Mouse (Mus musculus): ENCODE data around the gene Slc2a13. TPM values are rescaled to one million over a fixed set of nuclear protein-coding genes. Genes with fewer than 3 reads are reported as not detected.

Slc2a13 gene
- total RNA-seq, 2 experiments from 2014 or later = 107 to 112 TPM

DNA sequence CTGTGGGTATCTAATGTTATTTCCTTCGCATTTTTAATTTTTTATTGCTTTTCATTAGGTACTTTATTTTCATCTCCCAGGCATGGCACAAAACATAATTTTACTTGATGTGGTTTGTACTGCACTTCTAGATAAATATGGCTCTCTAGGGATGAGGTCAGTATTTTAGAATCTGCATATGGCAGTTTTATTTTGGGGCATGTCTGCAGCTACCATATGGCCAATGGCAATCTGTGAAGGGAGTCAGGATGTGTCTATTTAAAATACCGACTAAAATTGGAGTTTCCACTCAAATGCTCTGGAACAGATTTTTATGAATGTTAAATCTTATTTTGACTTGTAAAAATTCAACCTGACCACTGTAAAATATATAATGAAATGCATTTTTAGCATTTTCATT, 133.2 kb downstream of the Slc2a13 start:
- no peak for TF ChIP-seq CTCF (IDR thresholded peaks at IDR 0.05)
- intact Hi-C loops (cut with DNase I) = loop anchor here (1.0 kb wide), 2 partner anchors 13 to 125 kb away; no protein-coding TSS in a partner anchor
- Histone ChIP-seq H3K4me3 (no peak overlapping the region), H3K27ac (peak overlapping the region; percentile 42)
- no peak for DNase-seq (ENCODE audit: extremely low spot score in 1 of 2, low spot score in 2 of 2)

- DNase-seq (ENCODE audit: extremely low spot score in 1 of 2, low spot score in 2 of 2) = no peak
- intact Hi-C loops (cut with DNase I) = no loop called here
- H3K27ac ChIP-seq = no peak overlapping the region
- no peak for TF ChIP-seq CTCF (IDR thresholded peaks at IDR 0.05)
- H3K4me3 ChIP-seq = no peak overlapping the region
Measured at GRCm38 (mm10) chr15:91425426-91425825, 147.6 kb downstream of the Slc2a13 start.

DNA sequence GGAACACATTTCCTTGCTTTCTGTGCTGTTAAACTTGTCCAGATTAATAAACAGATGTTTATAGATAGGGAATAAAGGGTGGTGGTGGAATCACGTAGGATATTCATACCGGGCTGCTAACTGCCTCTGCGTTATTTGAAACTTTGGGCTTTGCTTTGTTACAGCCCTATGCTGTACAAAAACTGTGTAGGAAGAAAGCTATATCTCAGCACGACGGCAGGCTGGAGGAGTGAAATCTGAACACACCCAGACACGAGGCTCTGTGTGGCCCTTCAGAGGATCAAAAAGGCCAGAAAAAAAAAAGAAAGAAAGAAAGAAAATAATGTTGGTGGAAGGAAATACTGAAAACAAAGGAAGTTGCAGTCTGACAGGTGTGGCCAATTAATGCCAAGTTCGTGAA, 166.1 kb downstream of the Slc2a13 start:
- TF ChIP-seq CTCF (IDR thresholded peaks at IDR 0.05) = no peak
- no peak for DNase-seq (ENCODE audit: extremely low spot score in 1 of 2, low spot score in 2 of 2)
- intact Hi-C loops (cut with DNase I) = no loop called here
- Histone ChIP-seq H3K27ac (no peak overlapping the region), H3K4me3 (no peak overlapping the region)

- DNase-seq (ENCODE audit: extremely low spot score in 1 of 2, low spot score in 2 of 2) = no peak
- intact Hi-C loops (cut with DNase I) = no loop called here
- no peak overlapping the region for H3K4me3 ChIP-seq
- no peak for TF ChIP-seq CTCF (IDR thresholded peaks at IDR 0.05)
- H3K27ac ChIP-seq = no peak overlapping the region
Measured at GRCm38 (mm10) chr15:91395165-91395564, 177.9 kb downstream of the Slc2a13 start.

DNA sequence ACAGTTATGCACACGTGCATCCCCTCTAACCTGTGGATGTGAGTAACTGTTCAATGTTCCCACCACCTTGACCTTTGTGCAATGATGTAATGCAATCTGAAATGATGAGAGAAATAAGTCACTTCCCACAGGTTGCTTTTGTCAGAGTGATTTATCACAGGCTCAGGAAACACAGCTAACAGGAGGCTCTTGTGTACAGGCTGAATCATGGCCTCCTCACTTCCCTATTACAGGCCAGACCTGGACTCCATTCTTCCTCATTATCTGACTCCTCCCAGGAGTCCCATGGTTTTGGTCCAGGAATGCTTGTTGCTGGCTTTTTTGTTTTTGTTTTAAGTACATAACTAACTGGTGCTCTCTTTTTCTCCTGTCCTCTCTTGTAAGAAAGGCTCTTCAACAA, 189.4 kb downstream of the Slc2a13 start:
- no peak for DNase-seq (ENCODE audit: extremely low spot score in 1 of 2, low spot score in 2 of 2)
- intact Hi-C loops (cut with DNase I) = no loop called here
- TF ChIP-seq CTCF (IDR thresholded peaks at IDR 0.05) = no peak
- Histone ChIP-seq H3K27ac (no peak overlapping the region), H3K4me3 (no peak overlapping the region)

GRCm38 (mm10) chr15:91382606-91383005, 190.5 kb downstream of the Slc2a13 start:
- Histone ChIP-seq H3K4me3 (no peak overlapping the region), H3K27ac (no peak overlapping the region)
- TF ChIP-seq CTCF (IDR thresholded peaks at IDR 0.05) = no peak
- DNase-seq (ENCODE audit: extremely low spot score in 1 of 2, low spot score in 2 of 2) = no peak
- intact Hi-C loops (cut with DNase I) = no loop called here

GRCm38 (mm10) chr15:91381864-91382263, 191.2 kb downstream of the Slc2a13 start:
- no peak overlapping the region for H3K4me3 ChIP-seq
- TF ChIP-seq CTCF (IDR thresholded peaks at IDR 0.05) = no peak
- intact Hi-C loops (cut with DNase I) = no loop called here
- no peak overlapping the region for H3K27ac ChIP-seq
- no peak for DNase-seq (ENCODE audit: extremely low spot score in 1 of 2, low spot score in 2 of 2)

DNA sequence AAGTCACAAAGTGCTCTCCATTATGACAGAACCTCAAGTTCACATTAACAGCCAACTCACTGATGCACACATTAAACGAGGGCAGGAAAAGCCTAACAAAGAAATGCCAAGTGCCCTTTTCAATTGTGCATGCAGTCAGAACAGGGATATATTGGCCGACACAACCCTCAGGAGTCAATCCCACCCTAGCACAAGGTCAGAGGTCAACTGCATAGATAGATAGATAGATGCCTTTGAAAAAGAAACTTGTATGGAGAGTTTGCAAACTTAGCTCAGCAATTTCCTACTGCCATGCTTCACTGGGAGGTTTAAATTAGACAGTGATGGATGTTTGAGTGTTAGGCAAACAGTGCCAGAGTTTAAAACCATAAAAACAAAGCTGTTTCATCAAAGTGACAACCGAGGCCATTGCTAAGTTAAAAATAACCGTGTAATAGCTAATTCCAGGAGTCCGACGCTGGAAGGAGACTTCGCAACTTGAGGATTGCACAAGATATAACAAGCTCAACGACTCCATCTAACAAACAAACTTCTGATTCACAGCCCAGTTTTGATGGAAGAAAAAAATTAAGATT, 194.2 kb downstream of the Slc2a13 start:
- TF ChIP-seq CTCF (IDR thresholded peaks at IDR 0.05) = no peak
- intact Hi-C loops (cut with DNase I) = loop anchor here (10.0 kb wide), 1 partner anchor 196 kb away; the partner anchor contains the start of gene Slc2a13

DNA sequence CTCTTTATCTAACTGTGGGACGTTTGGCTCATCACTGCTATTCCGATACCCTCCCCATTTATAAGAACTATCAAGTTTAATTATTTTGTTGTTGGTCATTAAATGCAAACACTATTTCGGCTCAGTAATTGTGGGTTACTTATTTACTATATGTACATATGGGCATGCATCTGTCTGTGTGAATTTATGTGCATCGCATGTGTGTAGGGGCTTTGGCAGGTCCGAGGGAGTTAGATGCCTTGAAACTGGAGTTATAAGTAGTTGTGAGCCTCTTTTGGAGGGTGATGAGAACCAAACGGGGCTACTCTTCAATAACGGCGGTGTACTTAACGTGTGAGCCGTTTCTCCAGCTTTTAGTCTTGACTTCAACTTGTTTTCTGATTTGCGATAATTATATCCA, 195.5 kb downstream of the Slc2a13 start:
- DNase-seq (ENCODE audit: extremely low spot score in 1 of 2, low spot score in 2 of 2) = no peak
- no peak for TF ChIP-seq CTCF (IDR thresholded peaks at IDR 0.05)
- H3K27ac ChIP-seq = no peak overlapping the region
- intact Hi-C loops (cut with DNase I) = loop anchor here (2.0 to 10.0 kb wide), 3 partner anchors 63 to 197 kb away; partner anchors contain the start of gene Slc2a13
- peak overlapping the region; percentile 8; the same call in 1 of the 2 replicates for H3K4me3 ChIP-seq

More for the DNA sequence above, 194.2 kb downstream of the Slc2a13 start:
- Histone ChIP-seq H3K27ac (no peak overlapping the region), H3K4me3 (no peak overlapping the region)
- DNase-seq (ENCODE audit: extremely low spot score in 1 of 2, low spot score in 2 of 2) = no peak

DNA sequence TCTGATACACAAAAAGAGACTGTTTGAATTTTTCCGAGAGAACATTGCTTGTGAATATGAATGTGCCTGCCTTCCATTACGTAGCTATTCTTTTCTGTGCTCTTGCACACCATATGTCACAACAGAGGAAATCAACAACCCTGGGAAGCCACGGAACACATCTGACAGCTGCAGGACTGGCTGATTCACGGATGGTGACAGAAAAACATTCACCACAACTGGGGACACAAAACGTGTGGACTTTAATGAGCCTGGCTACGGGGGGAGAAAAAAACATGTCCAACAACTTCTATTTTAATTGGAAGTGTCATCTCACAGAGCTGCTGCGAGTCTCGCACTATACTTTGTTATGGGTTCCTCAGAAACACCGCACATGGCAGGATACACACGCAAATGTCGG, 196.0 kb downstream of the Slc2a13 start:
- TF ChIP-seq CTCF (IDR thresholded peaks at IDR 0.05) = no peak
- intact Hi-C loops (cut with DNase I) = loop anchor here (2.0 to 10.0 kb wide), 3 partner anchors 62 to 198 kb away; partner anchors contain the start of gene Slc2a13
- Histone ChIP-seq H3K27ac (no peak overlapping the region), H3K4me3 (peak overlapping the region; percentile 8; the same call in 1 of the 2 replicates)
- DNase-seq (ENCODE audit: extremely low spot score in 1 of 2, low spot score in 2 of 2) = peak in 1 of 2 experiments; percentile 20

DNA sequence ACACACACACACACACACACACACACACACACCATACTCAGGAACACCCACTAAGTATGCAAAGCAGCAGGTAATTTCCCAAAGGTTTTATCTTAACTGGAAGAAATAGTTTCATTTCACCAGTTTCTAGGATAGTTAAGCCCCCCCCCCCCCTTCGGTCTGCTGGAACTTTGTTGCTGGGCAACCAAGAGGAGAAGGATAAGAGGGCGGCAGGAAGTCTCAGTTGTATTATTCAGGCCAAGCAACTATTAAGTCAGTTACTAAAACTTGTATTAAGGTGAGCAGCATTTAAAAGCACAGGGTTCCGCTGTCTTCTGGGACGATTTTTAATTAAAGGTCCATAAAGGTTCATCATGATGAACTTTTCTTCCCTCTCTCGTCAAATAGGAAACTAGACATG, 198.6 kb downstream of the Slc2a13 start:
- no peak overlapping the region for H3K4me3 ChIP-seq
- TF ChIP-seq CTCF (IDR thresholded peaks at IDR 0.05) = no peak
- DNase-seq (ENCODE audit: extremely low spot score in 1 of 2, low spot score in 2 of 2) = no peak
- H3K27ac ChIP-seq = no peak overlapping the region
- intact Hi-C loops (cut with DNase I) = loop anchor here (10.0 kb wide), 1 partner anchor 200 kb away; the partner anchor contains the start of gene Slc2a13

GRCm38 (mm10) chr15:91373203-91373584, 199.9 kb downstream of the Slc2a13 start:
- Histone ChIP-seq H3K4me3 (no peak overlapping the region), H3K27ac (peak overlapping the region; percentile 32)
- TF ChIP-seq CTCF (IDR thresholded peaks at IDR 0.05) = no peak
- intact Hi-C loops (cut with DNase I) = loop anchor here (10.0 kb wide), 1 partner anchor 202 kb away; the partner anchor contains the start of gene Slc2a13
- DNase-seq (ENCODE audit: extremely low spot score in 1 of 2, low spot score in 2 of 2) = peak; percentile 59 to 63
